Mouse (Mus musculus) heart, adult 2 months (tissue): ENCODE measurements around the gene Arl5c. TPM values are rescaled to one million over a fixed set of nuclear protein-coding genes. Genes with fewer than 3 reads are reported as not detected.
A peak's percentile ranks its signal among the peaks of the same experiment; 100 is the strongest.

Experiments
- DNase-seq, 2 experiments: peaks; one replicate each; pipeline ENCODE4 v3.0.0; 2021
- H3K27ac ChIP-seq: fragments of 200-600 bp; 2 replicates; pipeline ENCODE4 v1.8.1; 2022
- H3K27me3 ChIP-seq: fragments of 200-500 bp; 2 replicates; pipeline ENCODE4 v1.6.1; 2012; ENCODE audit warnings: mild to moderate bottlenecking, low read length, inconsistent platforms, mixed read lengths; ENCODE audit not compliant: control insufficient read depth, insufficient read depth
- H3K36me3 ChIP-seq: fragments of 200-500 bp; 2 replicates; pipeline ENCODE4 v1.6.1; 2012; ENCODE audit warnings: low read length, inconsistent platforms; ENCODE audit not compliant: control insufficient read depth, insufficient read depth
- H3K4me1 ChIP-seq: fragments of 200-500 bp; 2 replicates; pipeline ENCODE4 v1.6.1; 2011; ENCODE audit warnings: low read length; ENCODE audit not compliant: control insufficient read depth, insufficient read depth
- H3K4me3 ChIP-seq: fragments of 200-600 bp; 2 replicates; pipeline ENCODE4 v1.8.1; 2022
- H3K79me2 ChIP-seq: fragments of 200-500 bp; replicated peaks from 2 replicates; pipeline ENCODE4 v1.6.1; 2012; ENCODE audit warnings: mild to moderate bottlenecking, inconsistent platforms, low read length, moderate library complexity, mixed read lengths; ENCODE audit not compliant: control insufficient read depth, insufficient read depth
- H3K9ac ChIP-seq: fragments of 200-500 bp; 2 replicates; pipeline ENCODE4 v1.6.1; 2012; ENCODE audit warnings: low read depth, mild to moderate bottlenecking, control low read depth, inconsistent platforms, low read length, mixed read lengths
- CTCF ChIP-seq: fragments of 200-600 bp; IDR thresholded peaks from 2 replicates; pipeline ENCODE4 v1.8.1; 2022; ENCODE audit warnings: antibody characterized with exemption, mild to moderate bottlenecking, moderate library complexity
- EP300 ChIP-seq: fragments of 200-500 bp; IDR thresholded peaks from 2 replicates; pipeline ENCODE4 v1.6.1; 2011; ENCODE audit warnings: low read depth, low read length, control low read depth; ENCODE audit not compliant: insufficient read depth
- POLR2A ChIP-seq: fragments of 200-500 bp; IDR thresholded peaks from 2 replicates; pipeline ENCODE4 v1.6.1; 2011; ENCODE audit warnings: mild to moderate bottlenecking, low read depth, low read length, control low read depth; ENCODE audit not compliant: insufficient read depth
- WGBS: fragments of 180-500 bp; shearing (Covaris S2); methylation state at CpG from one replicate; pipeline ENCODE4 v1.1.7; 2018; 5-methylcytosine and 5-hydroxymethylcytosine counted together
- intact Hi-C: fragments of 180-260 bp; cut with DNase I; formaldehyde crosslinking; loops from one replicate; pipeline ENCODE4 v1.15.1; 2025
- polyA plus RNA-seq: library from polyadenylated mRNA; depleted of rRNA; stranded (reverse); fragments of >200 nt; gene quantifications from 2 replicates; pipeline ENCODE4 v1.2.3, GENCODE M21; 2012
- total RNA-seq, 2 experiments: library from RNA; stranded (reverse); gene quantifications; 2 replicates each; pipeline ENCODE4 v1.2.3; 2021

Gene Arl5c
- total and polyA plus RNA-seq, 3 experiments: 0.66 to 2.8 (median 0.70) TPM

DNA sequence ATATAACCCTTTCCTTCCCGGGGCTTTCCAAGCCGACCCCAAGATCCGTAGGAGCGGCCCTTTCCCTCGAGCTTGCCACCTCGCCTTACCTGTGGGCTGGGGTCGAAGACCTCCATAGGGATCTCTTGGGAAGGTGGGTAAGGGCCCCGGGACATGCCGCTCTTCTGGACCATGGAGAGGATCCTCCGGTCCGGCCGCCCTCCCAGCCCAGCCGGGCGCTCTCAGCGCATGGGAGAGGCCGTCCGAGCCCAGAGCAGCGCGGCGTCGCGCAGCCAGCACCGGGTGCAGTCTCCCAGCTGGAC lies 26.2 kb upstream of the Arl5c start:
- Histone ChIP-seq H3K27me3 (no peaks in the 10 kb centered on the region), H3K79me2 (peaks cover 3% of the 10 kb centered on the region), H3K36me3 (no peaks in the 10 kb centered on the region), H3K4me1 (peaks cover 2% of the 10 kb centered on the region; the same call in 1 of the 2 replicates), H3K4me3 (peak overlapping the region; percentile 95), H3K27ac (peak overlapping the region; percentile 76), H3K9ac (peak overlapping the region; percentile 90)
- 1% methylated on average over 23 of the region's 23 CpGs for whole genome bisulfite sequencing
- TF ChIP-seq EP300 (no peak), CTCF (no peak), POLR2A (no peak)
- no peak for DNase-seq
- intact Hi-C loops: no loop called here

DNA sequence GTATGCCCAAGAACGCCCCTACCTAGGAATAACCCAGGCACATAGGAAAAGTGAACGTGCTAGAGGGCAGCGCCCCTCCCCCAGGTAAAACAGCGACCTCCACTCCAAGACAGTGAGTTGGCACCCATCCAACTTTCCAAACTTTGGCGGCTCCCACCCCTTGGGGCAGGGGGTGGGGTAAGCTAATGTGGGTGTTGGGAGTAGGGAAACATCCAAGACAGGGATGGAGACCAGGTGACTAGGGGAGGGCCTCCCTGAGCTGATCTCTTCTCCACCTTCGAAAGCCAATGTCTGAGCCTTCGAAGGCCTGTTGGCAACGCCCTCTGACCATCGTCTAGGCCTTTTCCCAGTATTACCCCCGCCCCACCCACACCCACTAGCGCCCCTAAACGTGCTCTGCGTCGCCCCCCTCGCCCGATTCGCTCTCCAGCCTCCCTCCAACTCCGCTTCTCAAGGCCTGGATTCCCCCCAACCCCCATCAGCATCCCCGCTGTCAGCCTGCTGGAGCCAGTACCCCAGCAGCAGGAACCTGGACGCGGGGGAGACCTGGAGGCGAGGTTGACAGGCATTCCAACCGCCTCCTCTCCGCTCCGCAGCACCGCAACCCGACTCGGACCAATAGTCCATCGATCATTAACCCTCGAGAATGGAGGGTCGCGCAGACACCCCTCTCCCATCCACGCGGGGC lies 25.7 kb upstream of the Arl5c start:
- Histone ChIP-seq H3K79me2 (no peaks in the 10 kb centered on the region), H3K36me3 (no peaks in the 10 kb centered on the region), H3K9ac (peak overlapping the region; percentile 90), H3K4me1 (peaks cover 2% of the 10 kb centered on the region; the same call in 1 of the 2 replicates), H3K27ac (peak overlapping the region; percentile 76), H3K4me3 (peak overlapping the region; percentile 95), H3K27me3 (no peaks in the 10 kb centered on the region)
- DNase-seq: peak in 1 of 2 experiments; percentile 41
- intact Hi-C loops: no loop called here
- TF ChIP-seq POLR2A (no peak), EP300 (no peak), CTCF (no peak)
- WGBS: 5% methylated on average over 33 of the region's 34 CpGs

DNA sequence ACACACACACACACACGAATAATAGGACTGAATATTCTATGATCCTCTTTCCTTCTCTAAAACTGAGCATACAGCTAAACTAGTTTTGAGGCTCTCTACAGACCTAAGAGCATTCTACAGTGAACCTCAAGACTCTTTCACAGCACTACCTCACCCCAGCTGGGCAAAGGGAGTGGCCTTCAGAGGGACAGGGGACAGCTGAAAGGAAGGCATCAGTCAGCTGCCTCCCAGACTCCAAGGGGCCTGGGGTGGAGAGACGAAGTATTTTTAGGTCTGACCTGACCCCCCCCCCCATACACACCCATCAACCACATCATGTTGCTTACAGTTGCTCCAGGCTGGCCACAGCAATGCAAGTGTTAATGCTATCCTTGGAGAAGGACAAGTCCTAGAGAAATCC lies 25.1 kb upstream of the Arl5c start:
- TF ChIP-seq CTCF (no peak), EP300 (no peak), POLR2A (no peak)
- peaks cover 2% of the 10 kb centered on the region; the same call in 1 of the 2 replicates for H3K4me1 ChIP-seq
- no peaks in the 10 kb centered on the region for H3K36me3 ChIP-seq
- no peak for DNase-seq
- no peak overlapping the region for H3K27ac ChIP-seq
- no peak overlapping the region for H3K4me3 ChIP-seq
- 61% methylated on average over 2 of the region's 2 CpGs for WGBS
- H3K9ac ChIP-seq: no peak overlapping the region
- H3K27me3 ChIP-seq: no peaks in the 10 kb centered on the region
- intact Hi-C loops: no loop called here
- H3K79me2 ChIP-seq: no peaks in the 10 kb centered on the region

DNA sequence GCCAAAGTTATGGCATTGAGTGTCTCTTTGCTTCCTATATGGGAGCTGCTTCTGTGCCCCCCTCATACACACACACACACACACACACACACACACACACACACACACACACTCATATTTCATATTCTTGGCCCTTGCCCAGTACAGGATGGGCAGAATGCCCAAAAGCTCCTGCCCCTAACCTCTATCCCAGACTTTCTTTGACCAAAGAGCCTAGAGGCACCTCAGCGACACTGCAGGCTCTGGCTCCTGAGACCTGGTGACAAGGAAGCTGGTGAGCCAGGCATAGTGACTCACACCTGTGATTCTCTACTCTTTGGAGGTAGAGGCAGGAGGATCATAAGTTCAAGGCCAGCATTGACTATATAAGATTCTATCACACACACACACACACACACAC lies 24.7 kb upstream of the Arl5c start:
- no peak for DNase-seq

DNA sequence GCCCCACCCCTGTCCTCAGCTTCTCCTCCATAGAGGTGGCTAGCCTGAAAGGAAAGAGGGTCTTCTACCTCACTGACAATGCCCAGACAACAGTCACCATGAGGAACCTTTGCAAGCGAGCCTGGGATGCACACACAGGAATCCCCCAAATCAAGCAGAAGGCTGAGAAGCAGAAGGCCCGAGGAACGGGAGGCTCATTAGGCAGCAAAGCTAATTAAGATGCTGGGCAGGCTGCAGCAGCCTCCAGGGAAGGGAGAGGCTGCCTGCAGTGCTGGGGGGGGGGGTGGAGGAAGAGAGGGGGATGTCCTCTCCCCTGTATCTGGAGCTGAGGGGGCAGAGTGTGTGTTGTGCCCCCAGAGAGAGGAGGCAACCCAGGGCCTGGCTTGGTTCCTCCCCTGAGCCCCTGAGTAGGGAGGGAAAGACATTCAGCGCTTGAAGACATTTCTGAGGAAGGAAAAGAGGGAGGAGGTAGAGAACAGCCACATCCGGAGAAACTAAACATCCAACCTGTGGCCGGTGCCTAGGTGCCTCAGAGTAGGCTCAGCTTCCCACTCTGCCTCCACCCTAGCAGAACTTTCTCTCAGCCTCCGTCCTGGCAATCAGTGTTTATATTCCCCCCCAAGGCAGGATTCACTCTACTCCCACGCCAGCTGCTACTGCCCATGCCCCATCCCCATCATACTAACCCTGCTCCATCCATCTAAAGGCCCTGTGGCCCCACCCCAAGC lies 24.1 kb upstream of the Arl5c start:
- Histone ChIP-seq H3K4me1 (peaks cover 2% of the 10 kb centered on the region; the same call in 1 of the 2 replicates), H3K9ac (no peak overlapping the region), H3K4me3 (no peak overlapping the region), H3K36me3 (no peaks in the 10 kb centered on the region), H3K27ac (no peak overlapping the region), H3K79me2 (no peaks in the 10 kb centered on the region), H3K27me3 (no peaks in the 10 kb centered on the region)
- intact Hi-C loops: no loop called here
- DNase-seq: no peak
- no peak for TF ChIP-seq POLR2A
- no peak for TF ChIP-seq CTCF
- no peak for TF ChIP-seq EP300
- 50% methylated on average over 8 of the region's 8 CpGs for WGBS

More for the DNA sequence above, 24.7 kb upstream of the Arl5c start:
- no peak for TF ChIP-seq CTCF
- TF ChIP-seq EP300: no peak
- no peaks in the 10 kb centered on the region for H3K36me3 ChIP-seq
- H3K27ac ChIP-seq: no peak overlapping the region
- H3K4me3 ChIP-seq: no peak overlapping the region
- no peaks in the 10 kb centered on the region for H3K79me2 ChIP-seq
- H3K9ac ChIP-seq: no peak overlapping the region
- intact Hi-C loops: no loop called here
- H3K27me3 ChIP-seq: no peaks in the 10 kb centered on the region
- H3K4me1 ChIP-seq: peaks cover 2% of the 10 kb centered on the region; the same call in 1 of the 2 replicates
- 76% methylated on average over 1 of the region's 1 CpGs for WGBS

DNA sequence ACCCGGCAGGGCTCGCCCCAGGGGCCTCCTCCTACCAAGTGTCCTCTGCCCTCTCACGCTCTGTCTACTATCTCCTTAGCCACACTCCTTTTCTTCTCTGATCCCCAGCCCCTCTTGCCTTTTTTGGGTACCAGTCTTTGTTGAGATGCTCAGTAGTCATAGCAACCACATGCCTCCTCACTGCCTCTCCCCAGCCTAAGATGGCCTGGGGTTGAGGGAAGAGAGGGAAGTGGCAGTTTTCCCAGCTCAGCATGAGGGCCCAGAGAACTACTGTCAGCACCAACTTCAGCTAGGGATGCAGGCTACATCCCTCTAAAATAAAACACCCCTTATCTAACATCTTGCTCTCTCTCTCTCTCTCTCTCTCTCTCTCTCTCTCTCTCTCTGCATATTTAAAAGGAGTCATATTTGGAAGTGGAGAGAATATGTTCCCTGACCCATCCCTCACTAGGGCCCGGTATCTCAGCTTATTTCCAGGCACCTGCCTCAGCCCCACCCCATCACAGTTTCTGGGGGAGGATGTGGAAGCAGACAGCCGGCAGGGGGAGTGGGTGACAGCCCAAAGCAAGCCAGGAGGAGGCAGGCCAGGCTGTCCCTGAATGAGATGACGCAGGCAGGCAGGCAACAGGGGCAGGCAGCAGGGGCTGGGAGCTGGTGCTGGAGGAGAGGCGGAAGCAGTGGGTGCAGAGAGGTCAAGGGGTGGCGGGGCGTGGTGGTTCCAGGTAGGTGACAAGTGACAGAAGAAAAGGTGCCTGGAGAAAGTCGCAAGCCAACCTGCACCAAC lies 23.1 kb upstream of the Arl5c start:
- WGBS: 61% methylated on average over 10 of the region's 10 CpGs
- no peak for DNase-seq
- no peak overlapping the region for H3K9ac ChIP-seq
- no peak for TF ChIP-seq POLR2A
- TF ChIP-seq CTCF: peak; percentile 33
- H3K79me2 ChIP-seq: no peaks in the 10 kb centered on the region
- no peak overlapping the region for H3K27ac ChIP-seq
- H3K36me3 ChIP-seq: no peaks in the 10 kb centered on the region
- H3K4me1 ChIP-seq: peaks cover 2% of the 10 kb centered on the region; the same call in 1 of the 2 replicates
- H3K27me3 ChIP-seq: no peaks in the 10 kb centered on the region
- no peak overlapping the region for H3K4me3 ChIP-seq
- intact Hi-C loops: no loop called here
